Mouse (Mus musculus) cortical plate, adult 2 months (tissue): ENCODE data around the gene Rps24. TPM values are rescaled to one million over a fixed set of nuclear protein-coding genes. Genes with fewer than 3 reads are reported as not detected.

ENCODE experiments used
- H3K27ac ChIP-seq: fragments of 200-500 bp; 2 replicates; pipeline ENCODE4 v1.5.1; 2012; ENCODE audit warnings: low read length, control low read depth, inconsistent platforms; ENCODE audit not compliant: insufficient read depth
- H3K4me1 ChIP-seq: fragments of 200-500 bp; 2 replicates; pipeline ENCODE4 v1.6.1; 2011; ENCODE audit warnings: low read length; ENCODE audit not compliant: control insufficient read depth, insufficient read depth
- H3K4me3 ChIP-seq: fragments of 200-500 bp; 2 replicates; pipeline ENCODE4 v1.5.1; 2011; ENCODE audit warnings: mild to moderate bottlenecking, low read length, control low read depth; ENCODE audit not compliant: insufficient read depth
- CTCF ChIP-seq: fragments of 200-500 bp; IDR thresholded peaks from 2 replicates; pipeline ENCODE4 v1.5.1; 2011; ENCODE audit warnings: mild to moderate bottlenecking, control low read depth, low read length; ENCODE audit not compliant: insufficient read depth; ENCODE audit errors: extremely low read depth
- POLR2A ChIP-seq: fragments of 200-500 bp; IDR thresholded peaks from 2 replicates; pipeline ENCODE4 v1.6.1; 2011; ENCODE audit warnings: mild to moderate bottlenecking, low read length, control low read depth; ENCODE audit not compliant: insufficient read depth; ENCODE audit errors: extremely low read depth
- polyA plus RNA-seq: library from polyadenylated mRNA; depleted of rRNA; stranded (reverse); fragments of >200 nt; gene quantifications from 2 replicates; pipeline ENCODE4 v1.2.3, GENCODE M21; 2012

Gene Rps24
- polyA plus RNA-seq, 1 experiment, result 1,569 TPM

DNA sequence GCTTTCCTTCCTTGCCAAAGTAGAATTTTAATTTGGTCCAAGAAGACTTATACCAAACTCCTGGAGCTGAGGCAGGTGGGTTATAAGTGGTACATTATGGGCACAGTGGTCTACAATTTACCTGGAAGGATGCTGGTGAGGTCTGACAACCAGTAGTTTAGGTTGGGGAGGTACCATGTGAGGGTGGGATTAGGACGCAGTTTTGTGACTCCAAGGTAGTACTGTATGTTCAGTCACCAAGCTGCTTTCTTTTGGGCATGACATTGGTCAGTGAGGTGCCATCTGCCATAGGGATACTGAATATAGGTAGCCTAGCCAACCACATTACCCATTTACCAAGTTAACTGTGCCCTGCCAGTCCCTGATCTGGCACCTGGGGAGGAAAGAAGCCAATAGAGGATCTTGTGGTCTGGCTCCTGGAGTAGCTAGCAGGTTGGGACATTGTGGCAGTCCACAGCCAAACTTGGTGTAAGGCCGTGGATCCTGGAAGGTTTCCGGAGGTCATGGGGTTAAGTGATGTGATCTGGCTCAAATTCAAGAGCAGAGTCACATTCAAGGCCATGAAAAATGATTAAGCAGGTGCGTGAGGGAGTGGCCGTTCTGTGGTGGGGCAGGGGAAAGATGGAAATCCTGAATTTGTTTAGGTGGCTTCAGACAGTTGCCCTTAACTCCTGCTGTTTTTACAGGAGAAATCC, 11.8 kb downstream of the Rps24 start:
- Histone ChIP-seq H3K4me3 (no peak overlapping the region), H3K27ac (no peak overlapping the region), H3K4me1 (peaks cover 3% of the 10 kb centered on the region; the same call in 1 of the 2 replicates)
- TF ChIP-seq CTCF (no peak), POLR2A (no peak)

DNA sequence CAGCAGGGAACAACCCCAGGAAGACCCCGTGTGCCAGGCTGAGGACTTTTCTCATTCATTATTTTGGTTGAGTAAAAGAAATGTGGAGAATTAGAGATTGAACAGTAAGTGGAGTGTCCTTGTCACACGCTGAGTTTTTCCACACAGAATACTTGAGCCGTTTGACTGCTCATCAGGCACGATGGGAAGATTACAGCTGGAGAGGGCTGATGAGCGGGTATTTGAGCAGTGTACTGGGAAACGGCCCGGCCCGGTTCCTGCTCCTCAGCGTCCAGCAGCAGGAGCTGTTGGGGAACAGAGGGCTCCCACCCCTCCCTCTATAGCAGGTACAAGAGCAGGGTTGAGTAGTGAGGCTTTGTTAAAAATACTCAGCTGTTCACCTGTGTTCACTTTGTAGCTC, 12.6 kb downstream of the Rps24 start:
- Histone ChIP-seq H3K4me1 (peaks cover 3% of the 10 kb centered on the region; the same call in 1 of the 2 replicates), H3K27ac (no peak overlapping the region), H3K4me3 (no peak overlapping the region)
- TF ChIP-seq CTCF (no peak), POLR2A (no peak)

DNA sequence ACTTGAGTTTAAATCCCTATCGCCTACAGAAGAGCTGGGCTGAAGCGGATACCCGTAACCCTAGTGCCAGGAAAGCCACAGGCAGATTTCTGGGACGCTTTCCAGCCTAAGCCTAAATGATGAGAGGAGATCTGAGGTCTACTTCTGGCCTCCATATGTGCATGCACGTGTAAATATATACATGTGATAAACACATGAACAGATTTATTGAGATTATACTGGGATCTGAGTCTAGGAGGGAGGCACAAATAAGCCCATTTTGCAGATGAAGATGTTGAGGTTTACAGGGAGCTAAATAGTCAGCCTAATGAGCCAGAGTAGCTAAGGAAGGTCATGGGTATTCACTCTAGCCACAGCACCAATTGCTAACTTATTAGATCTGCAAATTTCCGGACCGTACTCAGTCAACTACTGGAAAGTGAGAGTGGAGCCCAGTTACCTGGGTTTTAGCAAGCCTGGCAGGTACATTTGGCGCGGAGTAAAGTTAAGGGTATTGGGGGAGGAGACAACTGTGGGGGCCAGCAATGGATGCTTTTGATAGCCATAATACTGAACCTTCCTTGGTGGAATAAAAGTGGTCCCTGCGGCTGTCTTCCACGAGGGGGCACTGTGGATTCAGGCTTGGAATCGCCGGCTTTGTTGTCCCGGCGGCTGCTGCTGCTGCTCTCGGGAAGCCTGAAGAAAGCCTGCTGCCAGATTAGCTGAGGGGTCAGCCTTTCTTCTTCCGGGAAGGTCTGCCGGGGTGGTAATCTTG, 13.3 kb downstream of the Rps24 start:
- no peak overlapping the region for H3K4me3 ChIP-seq
- H3K27ac ChIP-seq, result no peak overlapping the region
- TF ChIP-seq POLR2A (0 out of 2 replicates have a peak, but pooled peaks have one; percentile 22), CTCF (peak; percentile 86)
- peaks cover 3% of the 10 kb centered on the region; the same call in 1 of the 2 replicates for H3K4me1 ChIP-seq

DNA sequence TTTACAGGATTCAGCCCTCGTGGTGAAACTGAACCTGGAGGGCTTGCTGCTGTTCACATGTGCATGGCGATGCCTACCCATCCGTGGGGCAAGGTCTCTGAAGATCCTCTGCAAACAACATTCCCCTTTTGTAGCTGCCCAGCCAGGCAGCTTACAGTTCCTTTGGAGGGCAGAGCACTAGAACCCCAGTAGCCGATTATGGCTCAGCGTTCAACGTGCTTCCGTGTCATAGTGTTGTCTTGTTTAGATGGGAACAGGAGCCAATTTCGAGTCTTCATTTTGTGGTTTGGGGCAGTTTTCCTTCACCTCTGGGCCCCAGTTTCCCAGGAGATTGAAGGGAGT, 13.9 kb downstream of the Rps24 start:
- no peak for TF ChIP-seq POLR2A
- no peak for TF ChIP-seq CTCF
- Histone ChIP-seq H3K27ac (no peak overlapping the region), H3K4me3 (no peak overlapping the region), H3K4me1 (peaks cover 3% of the 10 kb centered on the region; the same call in 1 of the 2 replicates)

DNA sequence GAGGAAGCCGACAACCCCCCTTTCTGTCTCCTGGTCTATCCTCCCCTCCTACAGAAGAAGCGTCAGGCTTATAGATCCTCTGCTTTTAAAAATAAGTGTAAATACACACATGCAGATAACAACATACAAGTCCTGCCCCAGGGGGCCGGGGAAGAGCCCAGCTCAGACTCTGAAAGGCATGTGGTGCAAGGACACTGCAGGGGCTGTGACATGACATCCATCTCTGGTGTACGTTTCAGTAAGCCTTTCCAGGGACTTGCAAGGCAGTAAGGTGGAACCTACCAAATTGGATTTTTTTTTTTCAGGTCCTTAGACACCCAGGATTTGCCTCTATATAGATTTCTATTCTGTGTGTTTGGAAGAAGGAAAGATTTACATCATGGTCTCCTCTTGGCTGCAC, 14.3 kb downstream of the Rps24 start:
- TF ChIP-seq POLR2A (no peak), CTCF (no peak)
- Histone ChIP-seq H3K4me3 (no peak overlapping the region), H3K27ac (no peak overlapping the region), H3K4me1 (peaks cover 3% of the 10 kb centered on the region; the same call in 1 of the 2 replicates)

- Histone ChIP-seq H3K4me1 (no peaks in the 10 kb centered on the region), H3K27ac (no peak overlapping the region), H3K4me3 (no peak overlapping the region)
- TF ChIP-seq CTCF (no peak), POLR2A (no peak)
Observed at GRCm38 (mm10) chr14:24507452-24508069, 20.6 kb downstream of the Rps24 start.

DNA sequence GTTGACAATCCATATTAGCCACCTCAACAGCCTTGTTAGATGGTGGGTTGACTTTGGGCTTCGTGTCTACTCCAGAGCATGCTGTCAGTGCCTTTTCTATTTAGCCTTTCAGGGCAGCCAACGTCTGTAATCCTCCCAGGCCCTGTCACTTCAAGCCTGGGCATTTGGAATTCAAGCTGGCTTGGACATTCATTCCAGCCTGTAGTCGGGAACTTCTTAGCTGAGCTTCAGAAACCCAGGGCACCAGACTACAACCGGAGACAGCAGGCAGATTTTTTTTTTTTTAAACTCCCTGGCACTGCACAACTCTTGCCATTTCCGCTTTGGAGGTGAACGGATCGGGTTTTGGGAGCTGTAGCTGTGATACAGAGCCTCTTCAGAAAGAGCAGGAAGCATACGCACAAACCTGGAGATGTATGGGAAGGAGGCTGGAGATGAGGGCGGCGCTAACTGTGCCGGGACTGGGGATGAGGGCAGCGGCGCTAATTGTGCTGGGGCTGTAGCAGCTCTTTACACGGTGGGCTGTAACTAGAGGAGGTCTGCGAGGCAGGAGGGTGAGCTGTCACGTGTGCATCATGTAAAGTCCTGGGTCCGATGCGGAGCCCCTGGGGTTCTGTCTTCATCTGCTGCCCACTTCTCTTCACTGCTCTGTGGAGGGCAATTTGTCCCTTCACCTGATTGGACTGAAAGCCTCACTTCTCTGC, 21.3 kb downstream of the Rps24 start:
- no peak overlapping the region for H3K27ac ChIP-seq
- H3K4me1 ChIP-seq, result no peaks in the 10 kb centered on the region
- TF ChIP-seq CTCF, result no peak
- no peak for TF ChIP-seq POLR2A
- no peak overlapping the region for H3K4me3 ChIP-seq

- Histone ChIP-seq H3K4me1 (no peaks in the 10 kb centered on the region), H3K4me3 (no peak overlapping the region), H3K27ac (no peak overlapping the region)
- TF ChIP-seq CTCF, result no peak
- no peak for TF ChIP-seq POLR2A
Observed at GRCm38 (mm10) chr14:24509557-24509956, 22.6 kb downstream of the Rps24 start.

- TF ChIP-seq CTCF (0 out of 2 replicates have a peak, but pooled peaks have one; percentile 17), POLR2A (no peak)
- Histone ChIP-seq H3K27ac (no peak overlapping the region), H3K4me1 (no peaks in the 10 kb centered on the region), H3K4me3 (no peak overlapping the region)
Observed at GRCm38 (mm10) chr14:24510218-24510617, 23.3 kb downstream of the Rps24 start.
